Mouse (Mus musculus) layer of hippocampus, postnatal 14 days (tissue): ENCODE data around the gene Dnajc13. TPM values are rescaled to one million over a fixed set of nuclear protein-coding genes. Genes with fewer than 3 reads are reported as not detected.
A peak's percentile ranks its signal among the peaks of the same experiment; 100 is the strongest.

ENCODE experiments used
- DNase-seq, 2 experiments: peaks; one replicate each; pipeline ENCODE4 v3.0.0; 2021 to 2022; ENCODE audit warnings: low spot score in 2 of 2, mixed read lengths in 1 of 2
- total RNA-seq, 2 experiments: library from RNA; stranded (reverse); gene quantifications; 2 replicates each; pipeline ENCODE4 v1.2.3; 2021

Dnajc13 gene
- total RNA-seq, 2 experiments from 2014 or later, result 60.7 to 77.9 TPM

DNA sequence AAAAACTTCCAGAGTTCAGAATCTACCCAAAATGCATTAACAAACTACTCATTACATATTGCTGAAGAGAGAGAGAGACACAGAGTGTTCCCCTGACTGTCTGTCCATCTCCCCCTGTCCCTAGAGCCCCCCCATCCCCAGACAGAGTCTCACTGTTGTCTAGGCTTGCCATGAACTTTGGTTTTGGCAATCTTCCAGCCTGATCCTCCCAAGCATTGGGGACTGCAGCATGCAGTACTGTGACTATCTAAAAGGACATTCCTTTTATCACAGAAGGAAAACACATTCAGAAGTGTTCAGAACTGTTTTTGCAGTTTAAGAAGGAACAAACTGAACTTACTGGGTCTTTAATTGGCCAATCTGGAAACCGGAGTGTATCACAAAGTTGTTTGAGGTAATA, 74.0 kb downstream of the Dnajc13 start:
- no peak for DNase-seq

DNA sequence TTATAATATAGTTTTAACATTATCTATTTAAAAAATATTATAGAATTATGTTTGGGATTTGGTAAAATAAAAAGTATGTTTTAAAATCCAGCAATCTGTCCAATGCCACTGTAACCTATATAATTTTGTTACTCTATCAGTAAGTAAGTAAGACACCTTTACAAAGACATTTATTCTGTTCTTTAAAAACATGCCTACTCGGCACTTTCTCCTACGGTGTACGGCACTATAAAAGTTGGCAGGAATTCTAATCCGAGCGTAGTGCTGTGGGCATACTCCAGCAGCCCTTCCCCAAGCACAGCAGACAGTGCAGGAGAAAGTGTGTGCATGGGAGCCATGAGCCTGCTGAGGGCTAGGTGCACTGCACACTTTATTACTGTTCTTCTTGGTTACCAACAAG, 75.7 kb downstream of the Dnajc13 start:
- DNase-seq, result no peak

DNA sequence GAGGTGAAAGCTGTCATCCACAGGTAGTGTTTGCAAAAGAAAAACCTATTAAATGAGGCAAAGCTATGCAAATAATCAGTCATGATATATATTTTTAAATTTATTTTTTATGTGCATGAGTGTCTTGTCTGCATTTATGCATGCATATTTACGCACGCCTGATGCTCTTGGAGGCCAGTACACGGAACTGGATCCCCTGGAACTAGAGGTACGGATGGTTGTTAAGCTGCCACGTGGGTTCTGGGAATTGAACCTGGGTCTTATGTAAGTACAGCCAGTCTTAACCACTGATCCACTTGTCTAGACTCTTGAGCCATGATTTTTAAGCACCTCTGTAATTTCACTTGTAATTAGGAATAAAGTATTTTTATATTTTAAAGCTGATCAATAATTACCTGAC, 79.5 kb downstream of the Dnajc13 start:
- no peak for DNase-seq

DNA sequence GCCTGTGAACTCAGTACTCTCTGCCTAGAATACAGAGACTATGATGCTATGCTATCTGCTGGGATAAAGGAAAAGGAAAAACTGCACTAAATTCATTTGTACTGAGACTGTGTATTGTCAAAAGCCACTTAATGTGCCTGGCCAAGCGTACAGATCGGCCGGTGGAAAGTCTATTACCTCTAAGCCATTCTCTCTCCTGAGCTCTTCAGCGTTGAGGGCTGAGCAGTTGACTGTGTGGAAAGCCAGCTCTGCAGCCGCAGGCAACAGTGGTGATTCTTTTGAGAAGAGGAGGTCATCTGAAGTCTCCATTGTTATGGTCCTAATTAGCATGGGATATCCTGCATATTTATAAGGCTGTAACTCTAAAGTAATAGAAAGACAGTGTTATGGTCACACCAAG, 80.4 kb downstream of the Dnajc13 start:
- DNase-seq, result no peak

DNA sequence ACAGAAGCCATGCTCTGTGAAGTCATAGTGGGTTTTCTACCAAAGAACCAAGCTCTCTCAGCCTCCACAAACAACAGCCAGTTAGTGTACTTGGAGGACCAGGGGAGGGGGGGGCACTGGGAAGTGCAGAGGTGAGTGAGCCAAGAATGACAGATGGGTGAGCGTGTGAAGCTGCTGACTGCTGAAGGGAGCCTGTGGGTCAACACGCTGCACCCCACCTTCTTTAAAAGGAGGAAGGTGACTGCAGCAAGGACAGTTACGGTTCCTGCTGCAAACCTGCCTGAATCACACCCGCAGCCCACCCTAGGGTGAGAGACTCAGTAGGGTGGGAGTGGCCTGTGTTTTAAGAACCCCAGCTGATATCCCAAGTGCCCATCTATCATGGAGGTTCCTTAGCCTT, 81.1 kb downstream of the Dnajc13 start:
- peak in 1 of 2 experiments; percentile 5 for DNase-seq

DNA sequence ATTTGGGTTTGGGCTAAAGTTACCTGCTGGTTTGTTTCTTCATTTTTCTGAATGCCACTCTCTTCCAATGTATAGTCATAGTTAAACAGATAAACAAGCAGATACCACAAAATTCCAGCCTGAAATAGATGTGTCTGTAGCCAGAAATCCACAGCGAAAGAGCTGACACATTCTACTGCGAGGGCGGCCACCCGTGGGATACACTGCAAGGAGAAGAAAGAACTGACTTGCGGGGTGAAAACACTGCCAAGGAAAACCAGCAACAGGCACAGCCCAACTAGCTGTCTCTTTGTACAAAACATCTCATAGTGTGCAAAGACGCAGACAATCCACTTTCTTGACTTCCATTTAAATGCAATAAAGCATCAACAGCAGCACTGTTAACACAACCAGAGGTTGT, 82.7 kb downstream of the Dnajc13 start:
- DNase-seq, result no peak

DNA sequence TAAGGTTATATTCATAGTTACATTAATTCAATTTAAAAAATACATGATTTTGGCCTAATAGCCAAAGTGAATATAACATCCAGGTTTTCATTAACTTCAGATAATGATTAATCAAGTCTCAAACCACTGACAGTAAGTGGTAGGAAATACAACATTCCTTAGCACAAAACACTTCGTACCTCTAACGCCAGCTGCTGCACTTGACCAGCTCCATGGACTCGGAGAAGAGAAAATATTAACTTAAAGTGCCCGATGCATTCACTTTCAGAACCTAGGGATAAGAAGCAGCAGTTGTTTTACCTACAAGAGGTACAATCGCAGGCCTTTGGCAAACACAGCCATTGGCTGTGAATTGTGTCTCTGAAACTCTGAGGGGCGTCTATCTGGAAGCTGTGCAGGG, 90.4 kb downstream of the Dnajc13 start:
- DNase-seq, result no peak

DNA sequence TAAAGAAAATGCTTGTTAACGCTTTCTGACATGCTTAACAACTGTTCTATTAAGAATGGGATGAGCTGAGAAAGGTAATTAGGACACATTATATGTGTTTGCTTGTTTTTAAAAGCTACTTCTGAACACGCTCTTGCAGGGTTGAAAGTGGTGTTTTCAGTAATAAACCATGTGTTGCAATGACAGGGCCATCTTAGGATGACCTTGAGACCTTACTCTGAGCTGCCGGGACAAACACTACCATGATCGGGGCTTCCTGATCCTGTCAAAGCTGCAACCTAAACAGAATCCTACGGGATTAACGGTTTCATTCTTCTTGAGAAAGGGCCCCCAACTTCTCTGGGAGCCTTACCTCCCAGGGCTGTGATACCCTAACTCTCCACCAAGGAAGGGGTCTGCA, 91.1 kb downstream of the Dnajc13 start:
- no peak for DNase-seq

DNA sequence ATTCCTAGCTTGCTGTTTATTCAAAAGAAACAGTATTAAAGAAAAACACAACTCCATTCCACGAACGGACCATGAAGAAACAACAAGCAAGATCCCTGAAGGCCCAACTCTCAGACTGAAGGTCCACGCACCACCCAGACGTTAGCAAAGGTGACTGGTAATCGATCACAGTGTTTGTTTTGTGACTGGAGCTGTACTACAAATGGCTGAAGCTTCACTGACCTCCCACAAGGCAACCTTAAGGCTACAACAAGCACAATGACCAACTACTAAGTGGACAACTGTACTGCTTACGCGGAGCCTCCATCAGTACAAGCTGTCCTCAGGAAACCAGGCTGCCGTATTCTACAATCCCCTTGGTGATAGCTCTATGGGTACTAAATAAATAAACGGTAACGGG, 92.7 kb downstream of the Dnajc13 start:
- DNase-seq, result no peak

DNA sequence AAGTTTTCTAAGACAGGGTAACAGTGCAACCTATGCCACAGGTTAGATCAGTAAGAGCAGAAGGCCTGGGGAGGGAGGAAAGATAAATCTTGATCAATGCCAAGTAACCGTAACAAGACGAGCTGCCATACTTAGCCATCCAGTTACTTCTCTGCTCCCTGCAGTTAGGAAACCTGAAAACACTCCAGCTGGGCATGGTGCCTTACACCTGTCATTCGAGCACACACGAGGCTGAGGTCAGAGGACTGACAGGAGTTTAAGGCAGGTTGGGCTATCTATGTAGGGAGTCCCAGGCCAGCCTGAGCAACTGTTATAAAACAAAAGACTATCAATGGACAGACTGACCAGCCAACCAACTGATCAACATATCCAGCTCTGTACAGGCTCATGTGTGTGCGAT, 96.8 kb downstream of the Dnajc13 start:
- no peak for DNase-seq

DNA sequence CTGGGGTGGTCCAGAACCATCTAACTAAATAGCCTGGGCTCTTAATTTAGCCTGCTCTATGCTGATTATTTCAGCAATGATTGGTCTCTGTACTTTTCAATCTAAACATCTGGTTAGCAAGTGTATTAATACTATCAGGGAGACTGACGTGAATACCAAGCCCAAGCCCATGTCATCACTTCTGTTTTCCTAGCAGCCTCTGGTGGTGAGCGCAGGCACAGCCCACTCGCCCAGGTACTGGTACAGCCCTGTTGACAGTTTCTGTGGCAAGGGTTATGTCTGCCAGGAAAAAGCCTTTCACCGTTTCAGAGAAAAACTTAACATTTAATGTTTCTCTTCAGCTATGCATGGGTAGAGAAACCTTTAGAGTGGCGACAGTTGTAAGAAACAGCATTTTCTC, 98.5 kb downstream of the Dnajc13 start:
- no peak for DNase-seq

DNA sequence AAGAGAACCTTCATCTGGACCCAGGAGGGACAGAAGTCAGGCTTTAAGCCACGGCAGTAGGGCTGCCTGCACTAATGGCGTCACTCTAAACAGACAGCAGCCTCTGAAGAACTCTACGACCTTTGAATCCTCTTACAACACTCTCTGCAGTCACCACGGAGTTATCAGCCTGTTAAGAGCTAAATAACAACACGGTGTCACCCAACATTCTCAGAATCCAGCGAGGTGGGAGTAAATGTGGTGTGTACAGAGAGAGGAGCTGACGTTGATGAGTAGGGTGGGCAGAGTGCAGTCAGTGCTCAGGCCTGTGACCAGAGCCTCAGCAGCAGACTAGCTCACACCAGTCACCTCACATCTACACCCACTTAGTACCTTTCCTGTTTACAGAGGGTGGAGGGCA, 101.6 kb downstream of the Dnajc13 start:
- DNase-seq, result no peak

DNA sequence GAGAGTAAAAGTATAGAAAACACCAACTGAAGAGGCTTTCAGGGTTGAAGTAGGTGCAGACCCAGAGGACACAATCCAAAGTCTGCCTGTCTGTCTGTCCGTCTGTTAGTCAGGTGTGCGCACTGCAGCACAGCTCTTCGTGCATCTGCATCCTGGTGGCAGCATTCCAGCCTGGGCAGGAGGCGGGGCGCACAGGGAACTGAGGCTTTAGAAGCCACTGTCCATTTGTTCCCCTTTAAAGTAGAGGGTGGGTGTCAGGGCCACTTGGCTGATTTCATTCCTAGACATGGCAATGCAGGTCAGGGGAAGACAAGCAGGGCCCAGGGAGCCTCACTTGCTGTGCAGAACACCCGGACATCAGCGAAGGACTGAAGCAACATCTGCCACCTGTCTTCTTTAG, 105.4 kb downstream of the Dnajc13 start:
- DNase-seq, result no peak

DNA sequence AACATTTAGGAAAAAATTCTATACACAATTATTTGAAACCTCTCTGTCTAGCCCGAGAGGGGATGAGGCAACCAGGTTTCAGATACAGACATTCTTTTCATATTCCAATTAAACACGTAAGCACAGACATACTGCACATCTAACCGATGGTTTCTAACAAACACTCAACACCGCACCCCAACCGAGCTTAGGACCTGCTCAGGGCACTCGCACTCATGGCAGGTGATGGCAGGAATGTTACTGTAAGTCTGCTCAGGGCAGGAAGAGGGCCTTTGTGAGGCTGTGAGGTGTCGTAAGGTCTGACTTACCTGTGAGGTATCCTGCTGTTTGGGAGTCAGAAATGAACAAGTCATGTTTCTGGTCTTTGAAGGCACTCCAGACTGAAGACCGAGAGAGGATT, 106.2 kb downstream of the Dnajc13 start:
- no peak for DNase-seq

DNA sequence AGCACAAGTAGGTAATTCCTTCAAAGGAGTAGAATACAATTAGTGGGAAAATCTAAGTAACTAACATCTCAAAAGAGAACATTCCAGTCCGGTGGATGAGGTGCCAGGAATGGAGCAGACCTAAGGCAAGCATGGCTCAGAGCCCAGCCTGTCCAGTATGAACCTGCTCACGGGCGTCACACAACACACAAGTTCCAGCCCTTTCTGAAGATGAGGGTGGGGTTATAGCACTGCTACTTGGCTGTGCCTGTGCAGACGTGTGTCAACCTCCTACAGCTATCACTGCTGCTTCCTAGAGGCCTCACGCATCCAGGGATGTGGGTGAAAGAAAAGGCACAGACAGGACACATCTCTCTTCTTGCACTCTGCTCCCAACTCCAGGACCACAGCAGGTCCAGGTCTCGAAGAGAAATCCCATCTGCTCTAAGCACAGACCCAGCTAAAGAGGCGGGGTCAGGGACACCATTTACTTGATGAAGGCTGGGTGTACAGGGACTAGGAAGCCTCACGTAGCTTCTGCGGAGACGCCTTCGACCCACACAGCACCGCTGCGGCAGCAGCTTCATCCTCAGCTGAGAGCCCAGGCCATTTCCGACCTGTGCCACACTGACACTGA, 107.5 kb downstream of the Dnajc13 start:
- no peak for DNase-seq

DNA sequence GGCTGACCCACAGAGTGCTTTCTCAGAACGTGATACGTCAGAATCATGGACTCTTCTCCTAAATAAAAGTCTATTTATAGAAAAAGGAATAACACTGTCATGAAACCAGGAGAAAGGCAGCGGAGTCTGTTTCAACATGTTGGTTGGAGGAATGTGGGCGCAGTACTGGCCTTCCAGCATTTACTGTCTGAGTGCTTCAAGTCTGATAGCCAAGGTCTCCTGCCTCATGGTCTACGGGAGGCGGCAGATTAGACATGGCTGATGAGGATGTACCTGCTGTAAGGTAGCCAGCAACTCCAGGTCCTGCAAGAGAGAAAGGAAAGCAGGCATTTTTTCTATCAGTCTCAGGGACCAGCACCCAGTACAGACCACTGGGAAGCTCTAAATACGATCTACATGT, 110.6 kb downstream of the Dnajc13 start:
- no peak for DNase-seq

DNA sequence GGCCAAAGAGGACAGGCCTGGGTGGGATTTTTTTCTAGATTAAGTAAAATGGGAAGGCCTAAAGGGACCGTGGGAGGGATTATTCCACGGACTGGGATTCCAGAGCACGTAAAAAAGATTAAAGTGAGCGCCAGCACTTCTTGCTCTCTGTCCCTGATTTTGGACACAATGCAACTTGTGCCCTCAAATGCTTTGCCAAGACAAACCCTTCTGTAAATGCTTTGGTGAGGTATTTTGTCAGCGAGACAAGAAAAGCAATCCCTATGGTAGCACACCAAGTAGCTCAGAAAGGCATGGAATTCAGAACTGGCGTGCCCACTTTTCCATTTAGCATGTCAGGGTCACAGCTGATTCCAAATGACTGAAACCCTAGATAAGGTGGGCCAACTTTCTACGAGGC, 113.8 kb downstream of the Dnajc13 start:
- no peak for DNase-seq

DNA sequence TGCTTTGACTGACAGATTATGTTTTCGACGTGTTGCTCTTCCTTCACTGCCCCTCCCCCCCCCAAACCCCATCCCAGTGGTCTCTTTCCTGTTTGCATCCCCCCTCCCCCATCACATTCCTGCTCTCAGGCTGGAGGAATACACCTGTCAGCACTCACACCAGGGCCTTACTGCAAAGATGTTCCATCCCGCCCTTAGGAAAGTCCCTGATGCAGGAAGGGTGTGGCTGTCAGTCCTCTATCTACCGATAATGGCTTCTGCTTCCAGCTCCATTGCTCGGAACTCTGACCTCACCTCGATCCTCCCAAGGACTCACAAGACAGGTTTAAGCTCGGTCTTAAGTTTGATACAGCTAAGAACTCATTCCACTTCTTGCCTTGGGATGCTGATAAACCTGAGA, 116.0 kb downstream of the Dnajc13 start:
- no peak for DNase-seq

DNA sequence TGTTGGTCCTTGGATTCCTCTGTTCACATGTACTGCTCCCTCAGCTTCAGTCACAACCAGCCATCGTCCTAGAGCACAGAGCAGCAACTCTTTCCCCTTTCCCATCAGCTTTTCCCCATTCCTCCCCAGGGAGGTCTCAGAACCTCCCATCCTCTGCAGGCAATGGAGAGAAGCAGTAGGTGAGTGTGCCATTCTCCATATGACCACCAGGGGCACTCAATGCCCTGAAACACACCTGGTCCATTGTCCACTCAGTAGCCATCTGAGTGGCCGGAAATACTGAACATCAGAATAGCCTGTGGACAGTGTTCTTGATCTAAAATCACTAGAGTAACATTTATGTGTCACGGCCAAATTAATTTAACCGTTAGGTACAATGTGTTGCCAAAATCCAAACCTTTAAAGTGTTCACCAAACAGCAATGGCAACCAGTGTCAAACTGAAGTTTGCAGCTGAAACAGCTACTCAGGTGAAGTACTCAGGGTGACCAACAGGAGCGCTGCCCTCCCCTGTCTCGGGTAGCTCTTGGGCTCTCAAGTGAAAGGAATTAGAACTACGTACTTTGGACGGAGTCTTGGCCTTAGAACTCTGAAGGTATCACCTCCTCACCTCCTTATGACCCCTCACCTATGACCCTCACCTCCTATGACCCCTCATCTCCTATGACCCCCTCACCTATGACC, 118.3 kb downstream of the Dnajc13 start:
- no peak for DNase-seq

DNA sequence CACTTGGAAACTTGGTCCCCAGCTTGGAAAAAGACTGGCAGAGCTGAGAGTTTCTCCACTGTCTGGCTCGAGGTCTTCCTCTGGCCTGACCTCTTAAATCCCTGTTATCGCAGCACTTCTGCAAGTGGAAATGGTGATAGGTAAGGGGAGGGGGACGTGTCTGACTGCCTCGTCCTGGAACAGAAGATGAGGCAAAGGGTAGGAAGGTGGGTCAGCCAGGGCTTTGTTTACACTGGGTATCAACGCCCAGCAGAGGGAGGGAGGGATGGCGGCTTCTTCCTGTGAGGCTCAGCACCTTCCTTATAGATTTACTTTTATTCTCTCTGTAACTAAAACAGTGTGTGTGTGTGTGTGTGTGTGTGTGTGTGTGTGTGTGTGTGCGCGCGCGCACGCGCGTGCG, 119.9 kb downstream of the Dnajc13 start:
- no peak for DNase-seq

DNA sequence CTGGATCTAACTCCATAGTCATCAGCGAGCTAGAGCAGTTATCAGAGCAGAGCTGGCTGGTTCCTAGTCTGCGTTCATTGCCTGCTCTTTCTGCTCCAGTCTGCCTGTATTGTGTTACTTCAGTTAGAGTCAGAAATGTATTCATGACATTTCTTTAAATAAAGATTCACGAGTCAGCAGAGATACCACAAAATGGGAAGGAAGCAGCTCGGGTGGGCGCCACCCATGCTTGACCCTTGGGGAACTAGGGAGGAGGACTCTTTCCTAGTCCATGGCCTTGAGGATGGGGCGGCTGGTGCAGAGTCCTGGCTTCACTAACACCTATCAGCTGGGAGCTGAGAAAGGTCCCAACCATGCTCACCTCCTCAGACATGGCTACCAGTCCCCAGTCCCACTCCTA, 122.4 kb downstream of the Dnajc13 start:
- DNase-seq, result no peak

DNA sequence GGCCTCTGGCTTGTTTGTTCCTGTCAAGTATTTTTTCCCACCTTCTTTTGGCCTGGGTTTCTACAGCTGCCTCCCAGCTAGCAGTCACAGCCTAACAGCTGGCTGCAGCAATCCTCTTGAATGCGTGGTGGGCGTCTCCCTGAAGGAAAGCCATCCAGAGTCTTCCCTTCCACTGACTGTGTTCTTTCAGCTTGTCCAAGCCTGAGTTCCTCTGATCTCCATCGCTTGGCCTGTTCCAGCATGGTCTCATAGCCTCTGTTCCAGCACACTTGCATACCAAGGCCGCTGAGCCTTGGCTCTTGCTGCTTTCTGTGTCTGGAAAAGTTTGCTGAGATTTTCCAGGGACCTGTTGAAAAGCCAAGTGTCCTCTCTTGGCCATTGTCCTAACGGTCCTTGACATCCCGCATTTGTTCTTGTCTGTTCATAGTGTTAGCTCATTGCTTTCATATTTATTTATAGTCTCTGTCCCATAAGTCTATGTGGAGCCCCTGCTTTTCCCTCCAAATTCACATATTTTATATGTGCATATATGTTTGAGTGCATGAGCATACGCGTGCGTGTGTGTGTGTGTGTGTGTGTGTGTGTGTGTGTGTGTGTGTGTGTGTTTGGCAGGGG, 132.5 kb downstream of the Dnajc13 start:
- no peak for DNase-seq

DNA sequence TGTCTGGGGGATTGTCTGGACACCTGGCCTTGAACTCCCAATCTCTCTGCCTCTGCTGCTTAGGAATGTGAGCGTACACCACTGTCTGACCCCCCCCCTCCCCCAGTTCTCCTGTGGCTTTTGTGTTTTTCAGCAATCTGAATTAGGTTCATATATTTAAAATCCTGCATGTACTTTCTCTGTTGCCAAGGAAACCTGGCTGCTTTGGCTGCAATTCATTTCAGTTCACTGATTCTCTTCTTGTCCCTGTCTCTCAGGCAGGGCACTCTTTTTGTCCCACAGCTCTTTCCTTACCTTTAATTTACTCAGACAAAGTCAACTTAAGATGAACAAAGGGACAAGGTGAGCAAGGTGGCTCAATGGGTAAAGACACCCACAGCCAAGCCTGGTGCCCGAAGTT, 134.6 kb downstream of the Dnajc13 start:
- DNase-seq, result peak in 1 of 2 experiments; percentile 66
